Mouse (Mus musculus): ENCODE measurements around the gene Hoxc9.

Hoxc9 gene

DNA sequence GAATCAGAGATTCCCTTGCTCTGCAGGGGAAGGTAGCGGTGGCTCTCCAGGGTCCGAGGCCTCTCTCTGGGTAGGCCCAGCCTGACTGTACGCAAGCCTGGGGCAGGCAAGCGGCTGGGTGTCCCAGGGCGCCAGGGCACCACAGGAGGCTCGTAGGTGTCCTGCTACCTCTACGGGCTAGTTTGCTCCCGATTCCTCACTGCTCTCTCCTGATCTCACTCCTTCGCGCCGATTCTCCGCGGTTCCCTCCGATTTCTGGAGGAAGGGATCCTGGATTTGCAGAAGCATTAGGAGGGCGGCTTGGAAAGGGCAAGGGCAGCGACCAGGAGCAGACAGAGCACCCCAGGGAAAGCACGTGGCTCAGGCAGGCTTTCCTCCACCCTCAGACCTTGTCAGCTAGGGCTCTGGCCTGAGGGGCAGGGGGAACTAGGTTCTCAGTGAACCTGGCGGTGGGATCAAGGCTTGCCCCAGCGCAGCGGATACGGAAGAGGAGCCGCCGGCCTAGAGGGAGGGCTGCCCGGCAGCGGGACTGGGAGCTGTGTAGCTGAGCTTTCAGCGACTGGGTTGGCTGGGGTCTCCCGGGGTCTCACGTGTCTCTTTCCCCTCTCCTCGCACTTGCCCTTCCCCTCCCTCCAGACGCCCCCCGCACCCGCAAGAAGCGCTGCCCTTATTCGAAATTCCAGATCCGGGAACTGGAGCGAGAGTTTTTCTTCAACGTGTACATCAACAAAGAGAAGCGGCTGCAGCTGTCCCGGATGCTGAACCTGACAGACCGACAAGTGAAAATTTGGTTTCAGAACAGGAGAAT is 20.2 kb upstream of the Hoxc9 start:
- in situ Hi-C loops (cut with MboI, MseI) = no loop called here

DNA sequence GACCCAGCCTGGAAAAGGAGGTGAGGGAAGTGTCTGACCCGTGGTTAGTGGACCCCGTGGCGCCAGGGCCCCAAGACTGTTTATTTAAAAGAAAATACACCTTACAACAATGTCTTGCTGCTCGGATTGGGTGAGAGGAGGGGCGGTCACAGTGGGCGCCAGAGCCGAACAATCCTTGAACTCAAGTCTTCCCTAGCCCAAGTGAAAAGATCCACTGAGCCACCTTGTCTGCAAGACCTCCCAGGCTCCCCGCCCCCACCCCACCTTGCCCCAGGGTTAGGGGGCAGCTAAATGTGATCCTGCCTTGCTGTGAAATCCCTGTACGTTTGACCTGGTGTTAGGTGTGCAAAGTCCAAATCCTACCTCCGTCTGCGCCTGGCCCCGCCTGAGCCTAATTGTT is 19.3 kb upstream of the Hoxc9 start:
- in situ Hi-C loops (cut with MboI, MseI) = no loop called here

DNA sequence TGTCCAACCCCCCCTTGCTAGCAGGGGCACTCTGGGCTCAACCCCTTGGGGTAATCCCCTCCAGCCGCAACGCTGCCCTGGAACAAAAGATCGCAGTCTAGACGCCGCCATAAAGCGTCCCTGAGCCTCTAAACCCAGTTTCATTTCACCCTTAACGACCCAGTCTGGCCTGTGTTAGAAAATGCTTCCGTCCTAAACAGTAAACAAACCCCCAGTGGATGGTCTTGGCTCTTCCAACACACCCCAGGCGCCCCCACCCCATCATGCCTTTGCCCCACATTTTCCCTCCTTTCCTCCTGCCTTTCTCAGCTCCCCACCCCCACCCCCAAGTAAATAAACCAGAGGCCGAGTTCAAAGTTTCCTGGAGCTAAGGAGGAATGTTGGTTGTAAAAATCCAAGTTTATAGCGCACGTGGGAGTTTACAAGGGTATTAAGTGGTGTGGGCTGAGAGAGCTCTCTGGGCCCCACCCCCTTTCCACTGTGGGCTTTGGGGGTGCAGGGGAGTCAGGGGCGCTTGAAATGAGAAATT is 16.5 kb upstream of the Hoxc9 start:
- in situ Hi-C loops (cut with MboI, MseI) = no loop called here

DNA sequence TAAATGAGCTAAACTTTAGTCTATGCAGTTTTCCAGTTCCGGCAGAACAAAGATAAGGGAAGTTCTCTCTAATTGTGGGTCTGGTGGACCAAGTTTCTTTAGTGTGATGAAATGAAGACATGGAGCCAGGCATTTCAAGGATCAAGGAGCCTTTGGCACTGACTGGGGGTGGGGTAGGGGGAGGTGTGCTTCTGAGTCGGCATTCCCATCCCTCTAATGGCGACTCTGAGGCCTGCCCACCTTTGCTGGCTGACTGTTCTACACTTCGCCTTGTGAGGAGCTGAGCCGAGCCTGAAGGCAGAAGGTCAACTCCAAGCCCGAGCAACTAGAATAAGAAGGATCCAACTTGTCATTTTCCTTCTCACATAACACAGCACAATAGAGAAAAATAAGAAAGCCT is 14.5 kb upstream of the Hoxc9 start:
- in situ Hi-C loops (cut with MboI, MseI) = no loop called here

DNA sequence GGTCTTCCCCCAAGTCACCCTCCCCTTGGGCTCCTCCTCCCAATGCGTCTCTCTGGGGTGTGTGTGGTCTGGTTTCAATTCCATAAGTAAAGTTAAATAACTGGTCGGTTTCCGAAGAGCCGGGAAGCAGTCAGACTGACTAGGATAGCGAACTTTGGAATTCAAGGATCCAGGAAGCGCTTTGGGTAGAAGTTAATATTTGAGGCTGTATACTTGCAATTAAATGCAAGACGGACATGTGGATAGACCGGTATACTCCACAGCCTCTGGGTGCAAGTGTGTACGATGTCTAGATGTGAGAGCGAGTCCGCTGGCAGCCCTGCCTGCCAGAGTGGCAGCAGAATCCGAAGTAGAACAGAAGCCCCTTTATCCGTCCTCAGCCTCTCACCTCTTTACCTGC is 13.7 kb upstream of the Hoxc9 start:
- in situ Hi-C loops (cut with MboI, MseI) = no loop called here

DNA sequence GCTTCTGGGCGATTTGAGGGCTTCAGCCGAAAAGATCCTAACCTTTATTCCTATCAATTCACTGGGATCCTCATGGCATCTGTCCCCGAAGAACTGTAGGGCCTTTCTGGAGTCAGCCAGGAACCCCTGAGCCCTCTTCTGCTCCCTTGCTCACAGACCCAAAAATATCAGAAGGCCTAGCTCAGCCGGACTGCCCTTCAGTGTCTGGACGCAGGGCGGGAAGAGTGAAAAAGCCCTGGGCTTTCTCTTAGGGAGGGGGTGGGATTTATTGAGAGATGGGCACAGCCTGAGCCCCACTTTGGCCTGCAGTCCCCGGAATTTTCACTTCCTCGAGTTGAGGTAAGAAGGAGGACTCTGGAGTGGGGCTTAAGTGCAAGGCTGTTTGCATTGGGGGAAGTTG is 13.0 kb upstream of the Hoxc9 start:
- in situ Hi-C loops (cut with MboI, MseI) = no loop called here

DNA sequence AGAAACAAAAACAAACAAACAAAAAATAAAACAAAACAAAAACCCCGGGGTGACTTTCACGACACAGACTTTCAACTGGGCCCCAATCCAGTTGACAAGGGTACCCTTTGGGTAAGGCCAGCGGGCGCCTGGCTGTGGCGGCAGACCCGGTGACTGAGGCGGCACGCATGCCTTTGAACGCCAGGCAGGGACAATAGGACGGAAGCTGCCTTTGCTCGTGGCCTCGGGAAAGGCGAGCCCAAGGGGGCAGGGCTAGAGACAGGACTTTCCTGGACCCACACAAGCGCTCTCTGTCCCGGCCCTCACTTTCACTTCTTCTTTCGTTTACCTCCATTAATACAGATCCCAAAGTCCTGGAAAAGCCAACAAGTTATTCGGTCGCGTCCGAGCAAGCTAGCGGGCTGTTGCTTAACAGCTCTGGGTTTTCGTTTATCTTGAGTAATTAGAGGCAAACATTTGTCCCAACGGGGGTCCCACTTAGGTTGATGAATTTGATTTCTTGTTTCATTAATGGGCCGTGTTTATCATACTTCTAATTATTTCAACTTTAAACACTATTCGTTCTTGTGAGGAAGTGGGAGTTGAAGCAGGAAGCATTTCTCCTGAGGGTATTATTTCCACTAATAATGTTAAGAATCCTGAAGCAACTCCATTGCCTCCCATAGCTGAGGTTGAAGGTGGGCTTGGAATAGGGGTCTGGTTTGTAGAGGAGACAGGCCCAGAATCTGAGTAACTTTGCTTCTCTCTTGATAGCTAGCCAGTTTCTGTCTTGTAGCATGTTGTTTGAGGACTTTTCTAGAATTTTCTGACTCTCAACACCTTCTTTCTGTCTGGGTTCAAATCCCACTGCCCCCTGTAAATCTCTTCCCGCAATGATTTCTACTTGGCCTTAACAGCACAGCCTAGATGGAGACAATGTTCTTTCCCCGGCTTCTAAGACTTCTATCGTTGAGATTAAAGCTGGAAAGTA is 12.3 kb upstream of the Hoxc9 start:
- in situ Hi-C loops (cut with MboI, MseI) = no loop called here

DNA sequence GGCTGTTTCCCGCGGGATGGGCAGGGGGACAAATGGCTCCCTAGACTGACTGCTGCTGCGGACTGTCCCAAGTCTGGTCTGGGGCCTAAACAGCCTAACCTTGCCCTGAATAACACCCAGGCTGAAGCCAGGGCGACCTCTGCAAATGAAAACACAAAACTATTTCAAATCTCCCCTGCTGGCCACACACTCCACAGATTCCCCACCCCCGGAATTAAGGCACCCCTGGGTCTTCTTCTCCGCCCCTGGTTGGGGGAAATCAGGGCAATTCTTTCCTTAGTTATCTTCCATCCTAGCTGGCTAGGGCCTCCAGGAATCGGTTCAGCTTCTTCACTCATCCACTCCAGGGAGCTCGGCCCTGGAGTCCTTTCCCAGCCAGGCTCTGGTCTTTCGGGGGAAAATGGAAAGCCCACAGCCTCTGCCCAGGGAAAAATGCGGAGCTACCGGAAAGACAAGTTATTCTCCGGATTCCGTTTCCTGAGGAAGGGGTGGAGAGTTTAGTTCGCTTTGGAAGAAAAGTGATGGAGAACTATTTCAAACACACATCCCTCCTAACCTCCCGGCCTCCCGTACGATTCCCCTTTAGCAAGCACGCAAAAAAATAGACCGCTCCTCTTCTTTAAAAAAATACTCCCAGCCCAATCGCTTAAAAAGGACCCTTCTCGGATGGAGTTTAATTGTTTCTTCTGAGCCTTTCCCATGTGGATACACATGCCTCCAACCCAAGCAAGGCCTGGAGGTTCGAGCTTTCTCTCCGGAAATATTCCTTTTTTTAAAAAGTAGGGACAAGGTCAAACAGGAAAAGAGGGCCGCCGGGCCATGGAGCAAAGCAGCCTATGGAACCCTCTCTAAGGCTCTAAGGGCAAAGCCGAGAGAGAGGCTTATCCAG is 11.0 kb upstream of the Hoxc9 start:
- in situ Hi-C loops (cut with MboI, MseI) = no loop called here

DNA sequence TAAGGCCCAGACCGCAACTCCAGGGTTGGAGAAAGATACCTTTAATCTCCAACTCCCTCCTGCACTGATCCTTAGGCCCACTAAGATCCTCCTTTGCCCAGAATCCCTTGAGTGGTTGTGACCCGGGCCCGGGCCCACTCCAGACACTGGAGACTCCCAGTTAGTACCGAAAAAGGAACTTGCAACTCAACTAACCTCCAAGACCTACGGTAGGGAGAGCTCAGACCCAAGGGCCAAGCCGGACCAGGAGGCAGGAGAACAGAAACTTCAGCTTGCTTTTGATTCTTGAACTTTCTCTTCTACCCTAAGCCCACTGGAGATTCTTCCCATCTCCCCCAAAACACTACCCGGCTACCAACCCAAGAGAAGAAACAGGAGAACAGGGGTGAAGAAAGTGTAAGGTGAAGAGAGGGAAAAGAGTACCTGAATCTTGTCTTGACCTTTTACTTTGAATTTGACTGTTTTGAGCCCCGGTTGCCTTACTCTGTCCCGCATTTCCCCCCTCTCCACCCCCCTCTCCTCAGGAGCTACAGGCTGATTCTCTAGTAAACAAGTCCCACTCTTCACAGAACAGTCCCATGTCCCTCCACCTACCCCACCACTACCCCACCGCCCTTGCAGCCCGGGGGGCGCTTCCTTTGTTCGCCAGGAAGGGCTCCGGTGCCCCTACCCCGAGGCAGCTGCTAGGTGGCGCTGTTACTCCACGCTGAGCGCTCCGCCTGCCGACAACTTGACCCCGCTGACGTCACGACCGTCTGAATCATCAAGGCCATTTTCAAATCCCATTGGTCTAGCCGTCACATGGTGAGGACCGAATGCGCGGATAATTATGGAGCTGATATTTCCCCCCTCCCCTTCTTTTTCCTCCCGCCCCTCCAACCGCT is 10.1 kb upstream of the Hoxc9 start:
- in situ Hi-C loops (cut with MboI, MseI) = no loop called here

DNA sequence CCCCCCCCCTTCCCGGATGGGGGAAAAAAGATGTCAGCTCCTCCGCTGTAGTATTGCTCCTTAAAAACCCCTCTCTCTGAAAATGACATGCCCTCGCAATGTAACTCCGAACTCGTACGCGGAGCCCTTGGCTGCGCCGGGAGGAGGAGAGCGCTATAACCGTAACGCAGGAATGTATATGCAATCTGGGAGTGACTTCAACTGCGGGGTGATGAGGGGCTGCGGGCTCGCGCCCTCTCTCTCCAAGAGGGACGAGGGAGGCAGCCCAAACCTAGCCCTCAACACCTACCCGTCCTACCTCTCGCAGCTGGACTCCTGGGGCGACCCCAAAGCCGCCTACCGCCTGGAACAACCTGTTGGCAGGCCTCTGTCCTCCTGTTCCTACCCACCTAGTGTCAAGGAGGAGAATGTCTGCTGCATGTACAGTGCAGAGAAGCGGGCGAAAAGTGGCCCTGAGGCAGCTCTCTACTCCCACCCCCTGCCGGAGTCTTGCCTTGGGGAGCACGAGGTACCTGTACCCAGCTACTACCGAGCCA is 9.4 kb upstream of the Hoxc9 start, which contains the start of gene Hoxc10:
Gene Hoxc10 (plus strand): TSS at position 21 of the 536 bp plus-strand sequence.
- in situ Hi-C loops (cut with MboI, MseI) = no loop called here

DNA sequence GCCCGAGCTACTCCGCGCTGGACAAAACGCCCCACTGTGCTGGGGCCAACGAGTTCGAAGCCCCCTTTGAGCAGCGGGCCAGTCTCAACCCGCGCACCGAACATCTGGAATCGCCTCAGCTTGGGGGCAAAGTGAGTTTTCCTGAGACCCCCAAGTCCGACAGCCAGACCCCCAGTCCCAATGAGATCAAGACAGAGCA is 9.0 kb upstream of the Hoxc9 start, which contains the start of gene Hoxc5:
Gene Hoxc5 (plus strand): TSS at position 132 of the 199 bp plus-strand sequence.
- in situ Hi-C loops (cut with MboI, MseI) = no loop called here

DNA sequence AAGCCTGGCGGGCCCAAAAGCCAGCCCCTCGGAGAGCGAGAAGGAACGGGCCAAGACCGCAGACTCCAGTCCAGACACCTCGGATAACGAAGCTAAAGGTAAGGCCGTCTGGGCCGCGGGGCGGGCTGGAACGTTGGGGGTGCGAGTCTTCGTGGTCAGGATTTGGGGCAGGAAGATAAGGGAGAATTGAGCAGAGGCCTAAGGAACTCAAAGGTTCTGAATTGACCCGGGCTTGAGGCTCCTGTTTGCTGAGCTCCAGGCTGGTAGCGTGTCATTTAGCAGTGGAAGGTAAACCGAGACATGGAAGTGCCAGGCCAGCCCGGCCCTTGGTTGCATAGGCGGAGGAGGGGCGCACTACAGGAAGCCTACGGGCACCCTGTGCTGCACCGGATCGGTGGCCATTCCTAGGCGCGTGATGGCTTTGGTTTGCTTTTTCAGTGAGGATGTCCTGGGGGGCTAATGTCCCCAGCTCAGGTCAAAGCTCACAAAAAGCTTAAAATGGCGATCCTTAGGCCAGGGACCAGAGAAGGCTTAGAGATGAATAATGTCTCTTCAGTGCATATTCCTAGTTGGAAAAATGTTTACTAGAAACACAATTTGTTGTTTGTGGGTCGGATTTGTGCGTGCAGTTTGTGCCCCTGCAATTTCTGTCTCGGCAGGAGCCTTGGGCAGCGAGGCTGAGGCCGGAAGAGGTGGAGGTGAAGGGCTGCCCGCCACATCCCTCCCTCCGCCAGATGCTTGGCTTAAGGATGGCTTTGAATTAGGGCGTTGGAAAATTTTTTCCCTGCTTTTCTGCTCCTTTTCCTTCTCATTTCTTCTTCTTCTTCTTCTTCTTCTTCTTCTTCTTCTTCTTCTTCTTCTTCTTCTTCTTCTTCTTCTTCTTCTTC is 8.5 kb upstream of the Hoxc9 start:
- in situ Hi-C loops (cut with MboI, MseI) = no loop called here

DNA sequence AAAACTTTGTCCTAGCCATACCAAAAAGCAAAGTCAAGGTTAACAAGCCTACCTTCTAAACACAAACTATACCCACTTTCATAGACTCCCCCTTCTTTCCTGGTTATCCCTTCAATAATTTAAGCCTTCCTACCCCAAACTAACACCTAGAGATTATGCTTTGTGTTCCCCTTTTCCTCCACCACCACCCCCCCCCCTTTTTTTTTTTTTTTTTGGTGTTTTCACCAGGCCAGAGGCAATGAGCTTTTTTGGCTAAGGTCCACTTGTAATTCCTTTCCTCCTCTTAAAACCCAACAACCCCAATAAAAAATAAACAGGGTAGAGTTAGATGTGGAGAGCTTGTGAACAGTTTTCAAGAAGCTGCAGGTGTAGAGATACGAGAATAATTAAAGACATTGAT is 6.9 kb upstream of the Hoxc9 start:
- in situ Hi-C loops (cut with MboI, MseI) = no loop called here

DNA sequence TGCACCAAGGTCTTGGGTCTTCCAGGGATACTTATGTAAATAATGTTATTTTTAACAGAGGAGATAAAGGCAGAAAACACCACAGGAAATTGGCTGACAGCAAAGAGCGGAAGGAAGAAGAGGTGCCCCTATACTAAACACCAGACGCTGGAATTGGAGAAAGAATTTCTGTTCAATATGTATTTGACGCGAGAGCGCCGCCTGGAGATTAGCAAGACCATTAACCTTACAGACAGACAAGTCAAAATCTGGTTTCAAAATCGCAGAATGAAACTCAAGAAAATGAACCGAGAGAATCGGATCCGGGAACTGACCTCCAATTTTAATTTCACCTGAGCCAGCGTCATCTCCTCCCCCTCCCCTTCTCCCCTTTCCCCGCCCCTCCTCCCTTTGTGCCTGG is 5.5 kb upstream of the Hoxc9 start:
- in situ Hi-C loops (cut with MboI, MseI) = no loop called here

DNA sequence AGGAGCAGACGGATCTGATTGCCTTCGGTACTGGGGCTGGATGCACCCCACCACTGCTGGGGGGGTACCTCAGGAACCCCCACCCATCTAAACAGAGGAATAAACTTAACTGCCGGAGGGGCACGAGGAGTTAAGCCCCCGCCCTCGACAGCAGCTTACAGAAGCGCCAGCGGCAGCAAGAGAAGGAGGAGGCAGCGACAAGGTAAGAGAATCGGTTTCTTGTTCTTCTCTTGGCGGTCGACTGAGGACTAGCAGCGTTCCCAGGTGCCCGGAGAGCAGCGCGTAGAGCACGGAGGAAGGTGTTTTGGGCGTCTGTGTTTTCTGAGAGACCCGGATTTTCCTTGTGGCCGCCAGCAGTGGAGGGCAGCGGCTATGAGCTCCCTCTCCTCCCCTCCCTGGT is 4.0 kb upstream of the Hoxc9 start:
- in situ Hi-C loops (cut with MboI, MseI) = no loop called here

DNA sequence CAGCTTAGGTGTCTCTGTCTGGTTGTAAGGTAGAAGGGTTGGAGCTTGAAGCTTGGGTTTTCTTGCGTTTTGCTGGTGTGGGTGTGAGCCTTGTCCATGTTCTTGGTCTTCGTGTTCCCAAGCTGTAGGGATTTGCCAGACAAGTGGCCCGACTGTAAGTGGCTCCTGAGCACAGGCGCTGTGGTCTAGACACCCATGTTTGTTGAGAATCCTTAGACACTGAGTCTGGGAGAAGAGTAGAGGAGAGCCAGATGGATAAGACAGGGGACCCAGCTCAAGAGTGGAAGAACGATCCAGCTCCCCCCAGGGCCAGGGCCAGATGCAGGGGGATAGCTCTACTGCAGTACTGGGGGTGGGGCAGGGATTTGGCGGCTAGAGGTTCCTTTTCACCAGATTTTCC is 3.5 kb upstream of the Hoxc9 start:
- in situ Hi-C loops (cut with MboI, MseI) = no loop called here

DNA sequence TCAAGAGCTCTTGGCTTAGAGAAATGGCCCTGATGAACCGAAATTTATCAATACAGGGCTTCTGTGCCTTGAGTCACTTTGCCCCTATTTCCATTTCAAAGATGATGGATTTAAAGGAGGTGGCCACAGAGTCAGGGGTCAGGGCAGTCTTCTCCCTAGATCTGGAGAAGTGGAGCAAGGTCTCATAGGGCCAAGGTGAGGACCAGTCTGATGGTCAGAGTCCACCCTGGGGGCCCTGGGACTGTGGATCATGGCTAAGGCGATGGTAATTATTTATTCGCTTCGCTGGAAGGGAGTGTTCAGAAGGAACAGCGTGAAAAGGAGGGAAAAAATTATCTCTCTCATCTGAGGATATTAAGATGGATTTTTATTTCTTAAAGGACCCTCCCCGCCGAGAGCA is 1.2 kb upstream of the Hoxc9 start:
- in situ Hi-C loops (cut with MboI, MseI) = no loop called here

DNA sequence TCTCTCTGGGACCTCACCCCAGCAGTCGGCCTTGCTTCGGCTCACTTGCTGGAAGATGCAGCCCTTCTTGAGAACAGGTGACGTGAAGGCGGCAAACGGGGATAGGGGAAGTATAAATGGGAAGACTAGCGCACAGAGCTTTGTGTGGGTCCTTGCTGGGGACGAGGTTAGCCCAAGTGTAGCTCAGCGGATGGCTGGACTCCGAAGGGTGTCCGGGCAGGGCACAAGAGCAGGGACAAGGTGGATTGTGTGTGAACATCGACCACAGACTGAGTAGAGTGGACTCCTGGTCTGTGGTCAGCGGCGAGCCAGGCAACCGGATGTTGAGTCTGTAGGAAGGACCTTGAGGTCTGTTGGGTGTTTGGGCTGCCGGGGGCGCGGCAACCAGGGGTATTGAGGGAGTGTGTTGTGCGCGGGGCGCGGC is 539 bp upstream of the Hoxc9 start:
- in situ Hi-C loops (cut with MboI, MseI) = no loop called here

DNA sequence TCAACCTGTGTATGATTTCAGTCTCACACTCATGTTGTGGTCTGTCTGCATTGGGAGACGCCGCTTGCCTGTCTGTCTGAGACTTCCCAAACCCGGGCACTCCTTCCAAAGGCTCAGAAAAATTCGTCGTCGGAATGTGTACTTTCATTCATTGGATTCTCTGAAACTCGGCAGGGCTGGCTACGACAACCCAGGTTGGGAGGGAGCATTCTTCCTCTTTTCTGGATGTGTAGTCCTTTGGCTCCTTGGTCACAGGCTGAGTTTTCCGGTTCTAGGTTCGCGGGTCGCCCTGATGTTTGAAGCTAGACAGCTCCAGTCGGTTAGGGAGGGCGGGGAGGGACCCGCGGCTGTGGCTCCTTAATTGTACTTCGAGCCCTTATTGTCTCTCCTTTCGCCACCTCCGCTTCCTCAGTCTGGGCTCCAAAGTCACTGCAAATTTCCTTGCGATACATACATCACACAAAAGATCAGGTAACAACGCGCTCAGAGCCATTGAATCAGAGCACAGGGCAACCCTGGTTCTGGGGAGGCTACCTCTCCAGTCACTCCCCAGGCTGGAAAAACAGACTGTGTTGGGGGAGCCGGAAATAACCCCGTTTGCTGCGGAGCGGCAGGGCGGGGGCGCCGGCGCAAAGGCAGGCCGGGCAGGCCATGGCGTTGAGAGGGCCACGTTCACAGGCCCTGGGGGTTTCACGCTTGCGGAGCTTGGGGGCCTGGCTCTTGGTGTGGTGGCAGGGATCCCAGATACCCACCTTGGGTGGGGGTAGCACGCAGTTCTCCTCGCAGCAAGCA is 588 bp downstream of the Hoxc9 start:
- in situ Hi-C loops (cut with MboI, MseI) = no loop called here
